Mouse (Mus musculus) neutrophil, adult 83 days (primary cell): ENCODE measurements around the gene Gpr88. TPM values are rescaled to one million over a fixed set of nuclear protein-coding genes. Genes with fewer than 3 reads are reported as not detected.

Experiments used
- total RNA-seq, 2 experiments: library from RNA; stranded (reverse); gene quantifications; one replicate each; pipeline ENCODE4 v1.2.4; 2023

The Gpr88 gene
- not detected for total RNA-seq

DNA sequence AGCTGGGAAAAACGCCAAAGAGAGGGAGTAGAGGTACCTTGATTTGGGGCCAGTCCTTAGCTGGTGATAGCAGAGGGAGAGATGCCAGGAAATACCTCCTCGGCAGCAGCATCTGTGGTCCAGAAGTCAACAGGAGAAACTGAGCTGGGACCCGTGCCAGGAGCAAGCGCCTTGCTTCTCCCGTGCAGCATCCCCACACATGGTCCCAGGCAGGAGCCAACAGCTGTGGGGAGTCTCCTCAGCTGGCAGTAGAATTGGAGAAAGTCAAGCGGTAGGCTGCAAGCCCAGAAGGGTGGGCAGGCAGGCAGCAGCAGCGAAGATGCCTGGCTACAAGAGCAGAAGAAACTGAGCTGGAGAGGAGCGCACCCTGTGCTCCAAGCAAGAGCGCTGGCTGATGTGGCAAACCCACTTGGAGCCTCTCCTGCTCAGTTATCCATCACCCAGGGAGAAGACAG, at the start of gene Gpr88:
Gene Gpr88 (minus strand): TSS at position 427 of the 455 bp plus-strand sequence.

Other genes starting within 250 kb of the Gpr88 start
- gene Slc30a7, start 246.1 kb downstream of the Gpr88 start, total RNA-seq: 10 to 100 TPM; 26.2 to 27.1 TPM
- gene Extl2, start 246.0 kb downstream of the Gpr88 start, total RNA-seq: 1 to 10 TPM; 7.3 to 7.4 TPM
- gene Vcam1, start 123.8 kb downstream of the Gpr88 start, total RNA-seq: 10 to 100 TPM; 33.2 to 42.6 TPM
- 10 to 100 TPM; 34.4 to 44.1 TPM for gene Cdc14a, start 170.5 kb upstream of the Gpr88 start, total RNA-seq